Mouse (Mus musculus): Measurements from ENCODE around the gene B4galt2. TPM values are rescaled to one million over a fixed set of nuclear protein-coding genes. Genes with fewer than 3 reads are reported as not detected.

B4galt2 gene
- polyA plus RNA-seq, 1 experiment from 2014 or later: 28.7 TPM

DNA sequence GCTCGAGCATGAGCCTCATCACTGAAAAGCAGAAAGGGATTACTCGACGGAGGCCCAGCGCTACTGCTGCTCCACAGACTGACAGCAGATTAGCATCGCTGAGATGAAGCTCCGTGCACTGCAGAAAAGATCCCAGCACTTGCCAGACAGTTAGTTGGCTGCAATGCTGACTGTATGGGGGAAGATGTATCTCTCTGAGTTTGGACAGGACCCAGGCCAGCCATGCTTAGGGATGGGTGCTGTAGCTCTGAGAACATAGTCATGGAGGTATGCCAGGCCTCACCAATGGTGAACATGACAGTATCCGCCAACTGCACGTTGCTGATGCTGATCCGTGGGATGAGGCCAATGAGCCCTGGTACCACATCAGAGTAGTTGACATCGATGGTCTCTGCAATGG is 20.8 kb upstream of the B4galt2 start:
- Histone ChIP-seq H3K36me3 (ENCODE audit: poor library complexity, severe bottlenecking) (peaks cover 74% of the 10 kb centered on the region), H3K4me1 (peaks cover 15% of the 10 kb centered on the region), H3K9me3 (replicated peaks) (no peaks in the 10 kb centered on the region), H3K27me3 (no peaks in the 10 kb centered on the region), H3K4me2 (no peak overlapping the region), H3K27ac (no peak overlapping the region), H3K9ac (no peak overlapping the region), H3K4me3 (no peak overlapping the region)
- ATAC-seq: no peak
- 87% methylated on average over 10 of the region's 10 CpGs for WGBS

DNA sequence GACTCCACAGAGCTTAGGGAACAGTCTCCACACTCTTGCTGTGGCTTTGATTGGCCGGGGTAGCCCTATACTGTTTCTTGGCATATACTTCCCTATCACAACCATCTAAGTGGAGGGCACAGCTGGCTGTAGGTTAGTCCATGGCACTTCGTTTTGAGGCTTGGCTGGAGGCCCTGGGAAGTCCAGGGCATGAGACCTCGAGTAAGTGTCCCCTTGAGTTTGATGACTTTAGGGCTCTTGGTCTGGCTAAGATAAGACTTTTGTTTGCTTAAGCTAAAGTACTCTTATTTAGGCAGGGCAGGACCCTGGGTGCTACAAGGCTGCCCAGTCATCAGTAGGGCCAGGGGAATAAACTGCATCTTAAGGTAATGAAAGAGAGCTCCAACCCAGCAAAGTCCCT is 14.8 kb upstream of the B4galt2 start:
- H3K4me2 ChIP-seq: no peak overlapping the region

DNA sequence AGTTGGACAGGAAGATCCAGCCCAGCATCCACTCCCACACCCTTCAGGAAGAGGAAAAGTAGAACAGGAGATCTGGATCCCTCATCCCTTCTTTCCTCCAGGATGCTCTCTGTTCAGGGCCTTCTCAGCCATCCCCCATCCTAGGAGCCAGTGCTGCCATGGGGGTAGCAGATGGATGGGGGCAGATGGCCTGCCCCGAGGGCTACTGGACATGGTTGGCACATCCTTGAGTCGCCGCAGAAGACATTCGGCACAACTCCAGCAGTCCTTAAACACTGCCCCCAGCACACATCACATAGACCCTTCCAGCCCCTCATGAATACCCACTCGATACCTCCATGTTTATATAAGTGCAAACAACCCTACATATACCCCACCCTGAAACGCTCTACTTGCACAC is 12.7 kb upstream of the B4galt2 start:
- Histone ChIP-seq H3K36me3 (ENCODE audit: poor library complexity, severe bottlenecking) (peaks cover 71% of the 10 kb centered on the region), H3K4me1 (peaks cover 8% of the 10 kb centered on the region), H3K27me3 (no peaks in the 10 kb centered on the region), H3K9me3 (replicated peaks) (no peaks in the 10 kb centered on the region), H3K4me2 (no peak overlapping the region), H3K9ac (no peak overlapping the region), H3K27ac (no peak overlapping the region), H3K4me3 (no peak overlapping the region)
- WGBS: 98% methylated on average over 6 of the region's 6 CpGs
- ATAC-seq: no peak

More for the DNA sequence above, 14.8 kb upstream of the B4galt2 start:
- H3K36me3 ChIP-seq (ENCODE audit: poor library complexity, severe bottlenecking): peaks cover 92% of the 10 kb centered on the region
- H3K27ac ChIP-seq: no peak overlapping the region
- no peaks in the 10 kb centered on the region for H3K4me1 ChIP-seq
- ATAC-seq: no peak
- H3K9me3 ChIP-seq (replicated peaks): no peaks in the 10 kb centered on the region
- no peak overlapping the region for H3K9ac ChIP-seq
- WGBS: 88% methylated on average over 3 of the region's 3 CpGs
- H3K4me3 ChIP-seq: no peak overlapping the region
- H3K27me3 ChIP-seq: no peaks in the 10 kb centered on the region

- Histone ChIP-seq H3K27me3 (no peaks in the 10 kb centered on the region), H3K4me2 (no peak overlapping the region), H3K4me3 (no peak overlapping the region), H3K36me3 (ENCODE audit: poor library complexity, severe bottlenecking) (peaks cover 67% of the 10 kb centered on the region), H3K4me1 (peaks cover 15% of the 10 kb centered on the region), H3K9me3 (replicated peaks) (no peaks in the 10 kb centered on the region), H3K9ac (no peak overlapping the region), H3K27ac (no peak overlapping the region)
- ATAC-seq: no peak
- WGBS: 85% methylated on average over 7 of the region's 7 CpGs
Observed at GRCm38 (mm10) chr4:117895339-117895738, 12.1 kb upstream of the B4galt2 start.

DNA sequence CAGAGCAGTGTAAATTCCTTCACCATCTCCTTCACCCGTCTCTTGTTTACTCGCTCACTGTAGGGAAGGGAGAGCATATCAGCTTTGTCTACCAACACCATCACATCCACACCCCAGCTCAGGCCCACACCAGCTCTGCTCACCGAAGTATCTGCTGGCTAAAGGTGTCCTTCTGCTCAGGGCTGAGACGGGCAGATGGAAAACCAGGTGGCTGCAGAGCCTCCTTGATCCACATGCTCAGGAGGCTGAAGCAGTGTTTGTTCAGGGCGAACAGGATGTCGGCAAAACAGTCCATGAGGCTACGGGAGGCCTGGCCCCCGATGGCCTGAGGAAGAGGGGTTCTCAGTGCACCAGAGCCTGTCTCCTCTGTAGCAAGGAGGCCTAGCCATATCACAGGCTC is 11.3 kb upstream of the B4galt2 start:
- H3K36me3 ChIP-seq (ENCODE audit: poor library complexity, severe bottlenecking): peaks cover 67% of the 10 kb centered on the region
- H3K9me3 ChIP-seq (replicated peaks): no peaks in the 10 kb centered on the region
- ATAC-seq: no peak
- H3K4me2 ChIP-seq: no peak overlapping the region
- no peak overlapping the region for H3K27ac ChIP-seq
- no peak overlapping the region for H3K9ac ChIP-seq
- 93% methylated on average over 8 of the region's 8 CpGs for WGBS
- H3K4me1 ChIP-seq: peaks cover 15% of the 10 kb centered on the region
- no peaks in the 10 kb centered on the region for H3K27me3 ChIP-seq
- no peak overlapping the region for H3K4me3 ChIP-seq

DNA sequence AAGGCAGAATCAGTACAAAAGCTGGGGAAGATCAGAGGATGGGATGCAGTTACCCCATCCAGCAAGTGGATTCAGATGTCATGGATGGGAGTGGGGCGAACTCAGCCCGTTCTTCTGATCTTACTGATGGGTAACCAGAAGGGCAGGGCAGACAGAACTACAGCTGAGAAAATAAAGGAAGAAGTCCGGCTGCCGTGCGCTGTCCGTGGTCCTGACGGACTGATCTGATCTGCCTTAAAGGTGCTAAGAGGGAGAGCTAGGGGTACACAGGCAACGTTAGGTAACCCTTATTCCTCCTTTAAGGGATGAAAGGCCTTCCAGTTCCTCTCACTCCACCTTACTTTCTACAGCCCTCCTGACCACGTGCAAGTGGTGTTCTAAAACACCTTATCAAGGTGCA is 10.1 kb upstream of the B4galt2 start:
- Histone ChIP-seq H3K9me3 (replicated peaks) (no peaks in the 10 kb centered on the region), H3K4me3 (no peak overlapping the region), H3K27me3 (no peaks in the 10 kb centered on the region), H3K36me3 (ENCODE audit: poor library complexity, severe bottlenecking) (peaks cover 63% of the 10 kb centered on the region), H3K4me1 (peaks cover 15% of the 10 kb centered on the region), H3K4me2 (no peak overlapping the region), H3K9ac (no peak overlapping the region), H3K27ac (no peak overlapping the region)
- no peak for ATAC-seq
- 29% methylated on average over 9 of the region's 9 CpGs for WGBS

DNA sequence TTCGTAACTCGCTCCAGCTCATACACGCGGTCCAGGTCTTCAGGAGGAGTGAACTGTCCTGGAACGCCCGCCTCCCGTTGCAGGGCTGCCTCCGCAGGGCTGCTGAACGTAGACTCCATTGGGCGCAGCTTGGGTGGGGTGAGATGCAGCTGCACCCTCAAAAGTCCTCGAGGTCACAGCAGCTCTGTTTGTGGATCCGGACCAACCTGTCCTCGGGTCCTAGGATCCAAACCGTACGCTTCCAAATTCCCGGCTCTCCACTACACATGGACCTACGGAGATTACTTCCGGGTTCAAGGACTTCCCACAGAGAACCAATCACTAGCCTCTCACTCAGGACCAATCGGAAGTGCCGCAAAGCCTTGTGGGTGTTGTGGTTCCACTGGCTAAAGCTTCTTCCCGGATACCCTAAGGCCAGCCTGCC is 8.5 kb upstream of the B4galt2 start, which contains the start of gene Dph2:
Gene Dph2, minus strand, starts transcription at position 295 of the 424 bp plus-strand sequence.
- H3K27ac ChIP-seq: no peak within 1 kb of the TSS
- peaks cover 48% of the 10 kb centered on the region for H3K36me3 ChIP-seq (ENCODE audit: poor library complexity, severe bottlenecking)
- peak within 1 kb of the TSS; percentile 66 for H3K9ac ChIP-seq
- 0% methylated on average over 21 of the region's 21 CpGs for WGBS
- H3K4me3 ChIP-seq: peak within 1 kb of the TSS; percentile 74
- H3K4me2 ChIP-seq: peak within 1 kb of the TSS; percentile 92
- H3K4me1 ChIP-seq: peaks cover 21% of the 10 kb centered on the region
- no peaks in the 10 kb centered on the region for H3K9me3 ChIP-seq (replicated peaks)
- H3K27me3 ChIP-seq: no peaks in the 10 kb centered on the region
- ATAC-seq: peak; percentile 89

GRCm38 (mm10) chr4:117890750-117891149 is 7.5 kb upstream of the B4galt2 start:
- H3K9ac ChIP-seq: peak overlapping the region; percentile 66; the same call in 1 of the 2 replicates
- peaks cover 42% of the 10 kb centered on the region for H3K36me3 ChIP-seq (ENCODE audit: poor library complexity, severe bottlenecking)
- H3K9me3 ChIP-seq (replicated peaks): no peaks in the 10 kb centered on the region
- WGBS: 51% methylated on average over 8 of the region's 8 CpGs
- H3K4me1 ChIP-seq: peaks cover 31% of the 10 kb centered on the region
- peak overlapping the region; percentile 92 for H3K4me2 ChIP-seq
- H3K27ac ChIP-seq: no peak overlapping the region
- peak overlapping the region; percentile 74 for H3K4me3 ChIP-seq
- H3K27me3 ChIP-seq: no peaks in the 10 kb centered on the region
- no peak for ATAC-seq

- Histone ChIP-seq H3K4me2 (no peak overlapping the region), H3K4me1 (peaks cover 38% of the 10 kb centered on the region), H3K36me3 (ENCODE audit: poor library complexity, severe bottlenecking) (peaks cover 42% of the 10 kb centered on the region), H3K4me3 (no peak overlapping the region), H3K27ac (no peak overlapping the region), H3K9me3 (replicated peaks) (no peaks in the 10 kb centered on the region), H3K27me3 (no peaks in the 10 kb centered on the region), H3K9ac (no peak overlapping the region)
- no peak for ATAC-seq
- 91% methylated on average over 14 of the region's 14 CpGs for WGBS
Observed at GRCm38 (mm10) chr4:117890031-117890430, 6.7 kb upstream of the B4galt2 start.

DNA sequence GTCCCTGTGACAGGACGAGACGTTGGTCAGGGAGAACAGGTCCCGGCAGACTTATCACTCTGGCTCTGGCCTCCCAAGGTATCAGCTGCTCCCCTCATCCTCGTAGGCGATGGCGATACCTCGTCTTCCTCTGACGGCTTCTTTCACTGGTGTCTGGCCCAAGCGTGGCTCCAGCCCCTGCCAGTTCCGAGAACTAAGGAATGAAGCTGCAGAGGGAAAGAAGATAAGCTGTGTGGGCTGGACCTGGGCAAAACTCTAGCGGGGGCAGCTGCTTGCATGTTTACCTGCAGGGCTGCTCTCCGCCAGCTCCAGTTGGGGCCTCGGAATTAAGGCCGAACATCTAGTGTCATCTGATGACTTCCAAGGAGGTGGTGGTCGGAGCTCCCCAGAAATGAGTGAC is 6.2 kb upstream of the B4galt2 start:
- peaks cover 42% of the 10 kb centered on the region for H3K36me3 ChIP-seq (ENCODE audit: poor library complexity, severe bottlenecking)
- WGBS: 93% methylated on average over 15 of the region's 15 CpGs
- no peak for ATAC-seq
- H3K4me2 ChIP-seq: no peak overlapping the region
- H3K4me3 ChIP-seq: no peak overlapping the region
- no peak overlapping the region for H3K27ac ChIP-seq
- H3K4me1 ChIP-seq: peaks cover 38% of the 10 kb centered on the region
- no peak overlapping the region for H3K9ac ChIP-seq
- H3K9me3 ChIP-seq (replicated peaks): no peaks in the 10 kb centered on the region
- H3K27me3 ChIP-seq: no peaks in the 10 kb centered on the region

DNA sequence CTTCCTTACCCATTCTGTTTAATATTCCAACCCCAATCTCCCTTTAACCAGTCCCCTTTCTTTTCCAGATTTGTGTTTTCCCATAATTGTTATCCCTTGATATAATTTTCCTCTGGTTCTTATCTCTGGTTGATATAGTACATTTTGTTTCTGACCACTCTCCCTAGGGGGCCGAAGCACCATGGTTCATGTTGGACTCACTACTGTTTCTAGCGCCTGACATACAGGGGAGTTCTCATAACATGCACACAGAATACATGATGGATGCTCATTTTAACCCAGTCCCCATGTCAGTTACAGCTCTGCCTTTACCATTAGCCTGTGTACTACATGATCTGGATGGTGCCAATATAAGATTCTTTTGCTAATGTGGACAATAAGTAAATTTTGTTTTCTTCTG is 4.6 kb upstream of the B4galt2 start:
- 87% methylated on average over 2 of the region's 2 CpGs for WGBS
- Histone ChIP-seq H3K4me1 (peaks cover 47% of the 10 kb centered on the region), H3K27me3 (no peaks in the 10 kb centered on the region), H3K9me3 (replicated peaks) (no peaks in the 10 kb centered on the region), H3K9ac (peak overlapping the region; percentile 93), H3K4me2 (peak overlapping the region; percentile 88), H3K36me3 (ENCODE audit: poor library complexity, severe bottlenecking) (peaks cover 40% of the 10 kb centered on the region), H3K4me3 (peak overlapping the region; percentile 92), H3K27ac (no peak overlapping the region)
- no peak for ATAC-seq

DNA sequence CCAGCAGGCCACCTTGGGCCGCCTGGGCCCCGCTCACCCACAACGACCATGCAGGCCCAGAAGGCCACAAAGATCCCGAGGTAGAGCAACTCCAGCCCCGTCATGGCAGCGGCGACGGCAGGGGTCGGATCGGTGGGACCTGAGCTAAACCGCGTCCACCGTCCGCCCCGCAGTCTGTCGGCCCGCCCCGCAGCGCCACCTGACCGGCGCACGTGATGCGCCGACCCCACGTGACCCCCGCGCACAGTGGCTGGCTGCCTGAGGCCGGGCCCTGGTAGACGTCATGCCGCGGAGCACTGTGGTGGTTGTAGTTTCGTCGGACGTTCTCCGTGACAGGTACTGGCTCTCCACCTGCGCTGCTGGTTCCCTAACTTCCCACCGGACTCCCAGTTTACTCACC is 3.8 kb upstream of the B4galt2 start, which contains the start of gene Atp6v0b:
Gene Atp6v0b, minus strand, starts transcription at position 201 of the 400 bp plus-strand sequence.
- Histone ChIP-seq H3K4me1 (peaks cover 50% of the 10 kb centered on the region), H3K27me3 (no peaks in the 10 kb centered on the region), H3K27ac (no peak within 1 kb of the TSS), H3K4me3 (peak within 1 kb of the TSS; percentile 92), H3K9ac (peak within 1 kb of the TSS; percentile 93), H3K36me3 (ENCODE audit: poor library complexity, severe bottlenecking) (peaks cover 40% of the 10 kb centered on the region), H3K4me2 (peak within 1 kb of the TSS; percentile 88), H3K9me3 (replicated peaks) (no peaks in the 10 kb centered on the region)
- under 1% methylated on average over 37 of the region's 37 CpGs for WGBS
- peak; percentile 89 for ATAC-seq

GRCm38 (mm10) chr4:117886644-117887043 is 3.4 kb upstream of the B4galt2 start:
- H3K27me3 ChIP-seq: no peaks in the 10 kb centered on the region
- H3K9ac ChIP-seq: peak overlapping the region; percentile 93
- H3K4me2 ChIP-seq: peak overlapping the region; percentile 88
- no peak overlapping the region for H3K27ac ChIP-seq
- H3K36me3 ChIP-seq (ENCODE audit: poor library complexity, severe bottlenecking): peaks cover 40% of the 10 kb centered on the region
- H3K4me1 ChIP-seq: peaks cover 53% of the 10 kb centered on the region
- WGBS: 2% methylated on average over 18 of the region's 24 CpGs
- peak overlapping the region; percentile 92 for H3K4me3 ChIP-seq
- no peak for ATAC-seq
- H3K9me3 ChIP-seq (replicated peaks): no peaks in the 10 kb centered on the region

Data from forebrain, embryonic 13.5 days (tissue).